Mouse (Mus musculus): ENCODE results near the gene Slc4a1ap. TPM values are rescaled to one million over a fixed set of nuclear protein-coding genes. Genes with fewer than 3 reads are reported as not detected.

Slc4a1ap gene
- polyA plus RNA-seq, 1 experiment from 2014 or later, result 32.3 TPM

DNA sequence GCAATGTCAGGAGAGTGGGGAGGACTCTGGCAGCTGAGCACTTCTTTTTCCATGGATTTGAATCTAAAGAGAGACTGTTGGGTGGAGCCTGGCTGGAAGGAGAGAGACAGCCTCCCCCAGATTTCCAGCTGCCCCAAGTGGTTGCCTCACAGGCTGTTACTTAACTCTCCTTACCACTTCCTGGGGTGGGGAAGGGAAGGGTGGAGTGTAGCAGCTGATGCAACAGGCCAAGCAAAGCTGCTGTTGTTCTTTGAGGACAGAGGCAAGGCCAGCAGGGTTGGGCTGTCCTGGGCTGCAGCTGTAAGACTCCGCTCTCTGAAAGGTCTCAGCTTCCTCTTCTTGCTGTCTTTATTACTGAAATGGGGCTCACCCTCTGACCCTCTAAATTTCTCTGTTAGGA, 75.6 kb downstream of the Slc4a1ap start:
- no peaks in the 10 kb centered on the region for H3K9me3 ChIP-seq (ENCODE audit: control insufficient read depth, low read length)
- 92% methylated on average over 1 of the region's 1 CpGs for WGBS
- H3K27ac ChIP-seq (replicated peaks; ENCODE audit: low read depth, low read length), result no peak overlapping the region
- no peaks in the 10 kb centered on the region for H3K4me1 ChIP-seq (ENCODE audit: control insufficient read depth, insufficient read depth, low read length)
- H3K36me3 ChIP-seq (ENCODE audit: control insufficient read depth, insufficient read depth, low read length), result no peaks in the 10 kb centered on the region
- no peaks in the 10 kb centered on the region for H3K27me3 ChIP-seq (ENCODE audit: control insufficient read depth, insufficient read depth, low read length)
- H3K4me3 ChIP-seq (ENCODE audit: low read depth, low read length), result no peak overlapping the region
- DNase-seq (ENCODE audit: low spot score) (no peak), ATAC-seq (ENCODE audit: insufficient number of reproducible peaks, low FRiP score, low TSS enrichment, low read depth) (no peak)
- H3K9ac ChIP-seq (ENCODE audit: low read length), result no peak overlapping the region
- no peak overlapping the region for H3K4me2 ChIP-seq (ENCODE audit: low read depth, severe bottlenecking)

DNA sequence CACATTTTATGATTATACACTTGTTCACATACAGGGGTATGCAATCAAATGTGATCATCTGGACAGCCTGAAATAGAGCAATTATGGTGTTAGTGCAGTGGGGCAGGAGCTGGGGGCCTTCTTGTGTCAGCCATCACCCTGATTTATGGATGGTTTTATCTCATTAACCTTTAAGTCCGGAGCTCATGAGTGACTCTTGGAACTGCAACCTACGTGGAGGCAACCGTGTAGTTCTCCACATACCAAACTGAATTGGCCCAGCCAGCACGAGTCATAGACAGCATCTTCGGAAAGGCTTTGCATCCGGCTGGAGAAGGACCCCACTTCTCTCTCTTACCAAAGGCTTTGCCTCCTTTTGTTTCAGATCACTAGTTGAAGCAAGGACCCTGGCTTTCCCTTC, 77.0 kb downstream of the Slc4a1ap start:
- Histone ChIP-seq H3K9ac (ENCODE audit: low read length) (no peak overlapping the region), H3K9me3 (ENCODE audit: control insufficient read depth, low read length) (no peaks in the 10 kb centered on the region), H3K4me2 (ENCODE audit: low read depth, severe bottlenecking) (no peak overlapping the region), H3K27me3 (ENCODE audit: control insufficient read depth, insufficient read depth, low read length) (no peaks in the 10 kb centered on the region), H3K4me1 (ENCODE audit: control insufficient read depth, insufficient read depth, low read length) (no peaks in the 10 kb centered on the region), H3K4me3 (ENCODE audit: low read depth, low read length) (no peak overlapping the region), H3K27ac (replicated peaks; ENCODE audit: low read depth, low read length) (no peak overlapping the region), H3K36me3 (ENCODE audit: control insufficient read depth, insufficient read depth, low read length) (no peaks in the 10 kb centered on the region)
- DNase-seq (ENCODE audit: low spot score) (no peak), ATAC-seq (ENCODE audit: insufficient number of reproducible peaks, low FRiP score, low TSS enrichment, low read depth) (no peak)
- whole genome bisulfite sequencing, result 64% methylated on average over 6 of the region's 6 CpGs

DNA sequence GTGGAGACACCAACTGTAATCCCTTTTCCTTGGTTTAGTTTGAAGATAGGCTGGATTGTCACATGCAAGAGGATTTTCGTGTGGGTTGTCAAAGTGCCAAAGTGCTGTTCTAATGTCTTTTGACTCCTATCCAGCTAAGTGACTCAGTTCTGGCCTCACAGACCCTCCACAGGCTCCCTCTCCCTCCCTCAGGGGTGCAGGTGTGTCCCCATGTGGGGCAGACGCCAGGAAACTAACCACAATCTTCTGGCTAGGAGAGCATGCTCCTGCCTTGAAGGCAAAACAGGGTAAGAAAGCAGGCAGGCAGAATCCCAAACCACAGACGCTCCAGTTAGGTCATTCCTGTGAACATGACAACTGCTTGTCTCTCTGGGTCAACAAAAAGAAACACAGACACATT, 79.4 kb downstream of the Slc4a1ap start:
- 63% methylated on average over 3 of the region's 3 CpGs for WGBS
- H3K9me3 ChIP-seq (ENCODE audit: control insufficient read depth, low read length), result no peaks in the 10 kb centered on the region
- H3K27ac ChIP-seq (replicated peaks; ENCODE audit: low read depth, low read length), result no peak overlapping the region
- H3K4me1 ChIP-seq (ENCODE audit: control insufficient read depth, insufficient read depth, low read length), result no peaks in the 10 kb centered on the region
- H3K9ac ChIP-seq (ENCODE audit: low read length), result no peak overlapping the region
- no peaks in the 10 kb centered on the region for H3K27me3 ChIP-seq (ENCODE audit: control insufficient read depth, insufficient read depth, low read length)
- H3K4me3 ChIP-seq (ENCODE audit: low read depth, low read length), result no peak overlapping the region
- ATAC-seq (ENCODE audit: insufficient number of reproducible peaks, low FRiP score, low TSS enrichment, low read depth) (no peak), DNase-seq (ENCODE audit: low spot score) (no peak)
- no peak overlapping the region for H3K4me2 ChIP-seq (ENCODE audit: low read depth, severe bottlenecking)
- H3K36me3 ChIP-seq (ENCODE audit: control insufficient read depth, insufficient read depth, low read length), result no peaks in the 10 kb centered on the region

Other genes starting within 250 kb of the Slc4a1ap start
- gene Ift172, start 235.9 kb upstream of the Slc4a1ap start, polyA plus RNA-seq (2014; fragmentation: Nextera tagmentation; extraction: Ambion mirVana), result 45.7 and 51.3 TPM in 2 replicates
- gene Fndc4, start 230.9 kb upstream of the Slc4a1ap start, polyA plus RNA-seq (2014; fragmentation: Nextera tagmentation; extraction: Ambion mirVana), result 64.3 and 79.4 TPM in 2 replicates
- gene Gckr, start 229.6 kb upstream of the Slc4a1ap start, polyA plus RNA-seq (2014; fragmentation: Nextera tagmentation; extraction: Ambion mirVana), result 0.16 TPM in 1 of 2 replicates, not detected in the other
- gene Zfp512, start 74.6 kb upstream of the Slc4a1ap start, polyA plus RNA-seq (2014; fragmentation: Nextera tagmentation; extraction: Ambion mirVana), result 63.4 and 63.5 TPM in 2 replicates
- gene 4930548H24Rik, start 41.3 kb upstream of the Slc4a1ap start, polyA plus RNA-seq (2014; fragmentation: Nextera tagmentation; extraction: Ambion mirVana), result not detected in 2 replicates
- gene Gpn1, start 32.3 kb upstream of the Slc4a1ap start, polyA plus RNA-seq (2014; fragmentation: Nextera tagmentation; extraction: Ambion mirVana), result 87.8 and 88.6 TPM in 2 replicates
- 26.5 and 27.0 TPM in 2 replicates for gene Supt7l, start 812 bp downstream of the Slc4a1ap start, polyA plus RNA-seq (2014; fragmentation: Nextera tagmentation; extraction: Ambion mirVana)
- 254 and 258 TPM in 2 replicates for gene Mrpl33, start 69.9 kb downstream of the Slc4a1ap start, polyA plus RNA-seq (2014; fragmentation: Nextera tagmentation; extraction: Ambion mirVana)
- gene Rbks, start 170.6 kb downstream of the Slc4a1ap start, polyA plus RNA-seq (2014; fragmentation: Nextera tagmentation; extraction: Ambion mirVana), result 2.7 and 2.8 TPM in 2 replicates
- gene Babam2, start 170.7 kb downstream of the Slc4a1ap start, polyA plus RNA-seq (2014; fragmentation: Nextera tagmentation; extraction: Ambion mirVana), result 30.2 and 30.3 TPM in 2 replicates

Data from limb, embryonic 11.5 days (tissue).